Mouse (Mus musculus): ENCODE measurements around the gene Arhgap30.

Gene Arhgap30

DNA sequence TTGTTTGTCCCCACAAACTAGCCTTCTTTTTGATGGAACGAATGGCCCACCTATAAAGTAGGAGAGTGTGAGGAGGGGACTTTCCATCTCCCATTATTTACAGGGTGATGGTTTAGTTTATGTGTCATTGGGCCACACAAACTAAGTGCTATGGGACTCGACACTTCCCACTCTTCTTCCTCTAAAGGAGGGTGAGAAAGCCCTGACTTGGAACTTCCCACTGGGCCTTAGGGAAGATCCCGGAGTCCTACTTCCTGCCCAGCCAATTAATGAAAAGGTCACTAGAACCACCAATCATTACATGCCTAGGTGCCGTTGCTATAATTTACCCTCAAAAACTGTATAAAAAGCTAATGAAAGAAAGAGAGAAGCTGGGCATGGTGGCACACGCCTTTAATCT is 43.4 kb downstream of the Arhgap30 start:
- in situ Hi-C loops (cut with MboI, MseI) = no loop called here

DNA sequence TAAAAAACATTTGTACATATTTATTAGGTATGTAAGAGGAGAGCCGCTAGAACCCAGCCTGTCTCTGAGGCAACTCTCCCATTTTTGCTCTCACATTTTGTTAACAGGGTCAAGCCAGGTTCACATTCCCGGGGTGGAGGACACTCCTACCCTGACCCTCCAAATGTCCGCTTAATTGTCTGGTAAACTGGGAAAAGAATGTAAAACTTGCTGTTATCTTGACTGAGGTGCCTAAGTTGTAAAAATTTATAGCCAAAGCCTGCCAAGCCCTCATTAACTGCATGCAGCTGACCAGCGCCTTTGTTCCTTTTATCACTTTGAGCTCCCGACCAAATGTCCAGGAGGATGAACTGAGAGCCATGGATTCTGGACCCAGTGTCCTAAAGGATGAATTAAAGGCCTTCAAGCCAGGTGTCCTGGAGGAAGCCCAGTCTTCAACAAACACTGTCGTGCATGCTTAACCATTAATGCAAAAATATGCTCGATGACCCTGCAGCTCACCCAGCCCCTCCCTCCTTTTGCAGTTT is 46.6 kb downstream of the Arhgap30 start:
- in situ Hi-C loops (cut with MboI, MseI) = no loop called here

DNA sequence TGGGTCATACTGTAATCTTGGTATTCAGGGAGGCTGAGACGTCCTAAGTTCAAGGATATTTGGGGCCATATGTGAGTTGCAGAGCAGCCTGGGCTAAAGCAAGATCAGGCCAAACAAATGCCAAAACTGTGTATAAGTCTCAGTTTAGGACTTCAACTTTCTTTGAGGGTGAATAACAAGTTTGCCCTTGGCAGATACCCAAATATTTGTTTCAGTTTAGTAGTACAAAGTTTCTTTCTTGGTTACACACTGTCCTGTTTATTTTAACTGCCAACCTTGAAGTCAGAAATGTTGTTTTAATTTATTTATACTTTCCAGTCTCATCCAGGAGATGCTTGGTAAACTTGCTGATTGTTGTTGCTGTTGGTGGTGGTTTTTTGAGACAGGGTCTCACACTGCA is 47.2 kb downstream of the Arhgap30 start:
- in situ Hi-C loops (cut with MboI, MseI) = no loop called here

DNA sequence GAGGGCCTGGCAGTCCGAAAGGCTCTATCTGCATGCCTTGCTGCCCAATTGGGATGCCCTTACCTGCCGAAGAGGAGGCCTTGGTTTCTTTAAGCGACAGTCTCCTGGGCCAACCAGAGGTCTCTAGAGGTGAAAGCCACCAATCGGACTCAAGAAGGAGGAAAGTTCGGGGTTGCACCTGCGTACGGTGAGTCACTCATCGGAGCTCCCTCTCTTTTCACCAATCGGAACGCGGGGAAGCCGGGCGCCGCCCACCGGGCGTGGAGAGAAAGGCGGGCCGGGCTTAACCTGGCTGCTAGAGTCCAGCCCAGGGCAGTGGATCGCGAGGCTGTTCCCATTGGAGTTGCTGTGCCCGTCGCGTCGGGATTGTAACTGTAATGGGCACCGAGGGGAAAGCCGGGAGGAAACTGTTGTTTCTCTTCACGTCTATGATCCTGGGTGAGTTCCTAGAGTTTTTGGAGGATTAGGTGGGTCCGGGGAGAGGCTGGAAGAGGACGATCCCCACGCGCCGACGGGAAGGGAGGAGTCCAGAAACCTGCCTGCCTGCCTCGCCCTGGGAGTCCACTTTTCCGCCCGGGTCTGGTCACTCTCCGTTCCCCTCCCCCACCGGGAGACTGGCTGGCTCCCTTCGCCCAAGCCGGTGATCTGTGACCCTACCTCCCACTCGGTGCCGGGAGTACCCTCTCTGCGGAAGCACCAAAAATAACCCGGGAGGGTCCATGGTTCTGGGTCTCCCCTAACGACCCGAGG is 48.7 kb downstream of the Arhgap30 start, which contains the start of gene F11r:
Gene F11r (plus strand): TSS at position 272 of the 750 bp plus-strand sequence.
- in situ Hi-C loops (cut with MboI, MseI) = no loop called here

DNA sequence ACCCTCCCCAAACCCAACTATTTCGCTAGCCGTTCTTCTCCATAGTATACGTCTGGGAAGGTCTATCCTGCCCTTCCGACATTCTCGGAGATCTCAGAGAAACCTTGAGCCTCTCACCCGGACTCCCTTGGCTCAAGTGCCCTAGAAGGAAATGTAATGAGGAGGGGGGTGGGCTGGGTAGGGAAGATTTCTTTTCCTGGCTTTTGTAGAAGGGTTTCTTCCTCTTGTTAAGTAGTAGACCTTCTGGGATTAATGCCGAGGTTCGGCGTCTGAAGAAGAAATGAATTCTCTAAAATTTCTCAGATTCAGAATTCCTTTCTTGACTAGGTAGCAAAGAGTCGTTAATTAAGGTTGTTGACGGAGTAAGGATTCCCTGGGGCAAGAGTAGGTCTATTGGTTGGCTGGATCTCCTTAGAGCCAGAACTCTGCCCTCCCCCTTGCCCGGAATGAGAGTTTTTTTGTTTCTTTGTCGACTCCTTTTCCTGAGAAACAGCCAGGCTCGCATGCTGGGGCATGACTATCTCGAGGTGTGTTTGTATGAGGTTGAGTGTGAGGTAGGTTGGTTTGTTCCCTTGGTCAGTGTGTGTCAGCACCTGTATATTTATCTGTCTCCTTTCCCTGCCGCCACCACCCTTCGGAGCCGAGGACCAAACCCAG is 49.4 kb downstream of the Arhgap30 start:
- in situ Hi-C loops (cut with MboI, MseI) = no loop called here

DNA sequence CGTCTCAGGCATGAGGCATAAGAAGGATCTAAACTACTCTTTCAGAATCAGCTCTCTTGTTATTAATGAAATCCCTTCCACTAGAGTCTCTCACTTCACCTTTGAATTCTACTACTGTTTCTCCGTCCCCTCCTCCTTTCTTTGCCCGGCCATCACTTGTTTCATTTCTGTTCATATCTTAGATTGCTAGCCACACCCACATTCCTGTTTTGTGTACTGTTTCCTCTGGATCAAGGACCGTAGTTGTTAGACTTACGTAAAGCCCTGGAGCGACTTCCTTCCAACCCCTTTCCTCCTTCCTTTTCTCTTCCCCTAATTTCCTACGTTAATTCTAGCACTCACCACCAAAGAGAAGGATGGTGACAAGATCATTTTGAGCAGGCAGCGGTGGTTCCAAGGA is 50.3 kb downstream of the Arhgap30 start:
- in situ Hi-C loops (cut with MboI, MseI) = no loop called here

DNA sequence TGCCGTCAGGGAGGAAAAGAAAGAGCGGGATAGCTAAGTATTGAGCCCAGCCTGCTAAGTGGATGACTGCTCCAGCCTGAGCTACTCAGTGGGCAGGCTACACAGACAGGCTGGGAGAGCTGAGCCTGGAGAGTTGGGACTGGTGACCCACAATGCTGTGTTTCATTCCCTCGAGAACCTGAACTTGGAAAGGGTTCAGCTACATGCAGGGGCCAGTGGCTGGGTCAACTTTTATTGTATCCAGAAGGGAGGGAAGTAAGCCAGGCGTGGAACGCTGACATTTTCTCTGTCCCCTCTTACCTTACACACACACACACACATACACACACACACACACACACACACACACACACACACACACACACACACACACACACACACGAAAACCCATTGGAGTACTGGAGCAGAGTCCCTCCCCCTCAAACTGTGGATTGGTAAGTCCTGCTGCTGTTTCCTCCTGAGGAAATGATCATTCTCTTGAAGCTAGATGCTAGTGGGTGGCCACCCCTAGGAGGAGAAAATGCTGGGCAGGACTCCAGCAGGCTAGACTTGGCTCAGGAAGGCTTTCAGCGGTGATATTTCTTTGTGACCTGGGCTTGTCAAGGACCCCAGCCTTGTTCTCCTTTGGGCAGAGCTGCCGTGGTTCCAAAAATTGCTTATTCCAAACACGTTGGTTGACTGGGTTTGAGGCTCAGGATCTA is 51.4 kb downstream of the Arhgap30 start:
- in situ Hi-C loops (cut with MboI, MseI) = no loop called here

DNA sequence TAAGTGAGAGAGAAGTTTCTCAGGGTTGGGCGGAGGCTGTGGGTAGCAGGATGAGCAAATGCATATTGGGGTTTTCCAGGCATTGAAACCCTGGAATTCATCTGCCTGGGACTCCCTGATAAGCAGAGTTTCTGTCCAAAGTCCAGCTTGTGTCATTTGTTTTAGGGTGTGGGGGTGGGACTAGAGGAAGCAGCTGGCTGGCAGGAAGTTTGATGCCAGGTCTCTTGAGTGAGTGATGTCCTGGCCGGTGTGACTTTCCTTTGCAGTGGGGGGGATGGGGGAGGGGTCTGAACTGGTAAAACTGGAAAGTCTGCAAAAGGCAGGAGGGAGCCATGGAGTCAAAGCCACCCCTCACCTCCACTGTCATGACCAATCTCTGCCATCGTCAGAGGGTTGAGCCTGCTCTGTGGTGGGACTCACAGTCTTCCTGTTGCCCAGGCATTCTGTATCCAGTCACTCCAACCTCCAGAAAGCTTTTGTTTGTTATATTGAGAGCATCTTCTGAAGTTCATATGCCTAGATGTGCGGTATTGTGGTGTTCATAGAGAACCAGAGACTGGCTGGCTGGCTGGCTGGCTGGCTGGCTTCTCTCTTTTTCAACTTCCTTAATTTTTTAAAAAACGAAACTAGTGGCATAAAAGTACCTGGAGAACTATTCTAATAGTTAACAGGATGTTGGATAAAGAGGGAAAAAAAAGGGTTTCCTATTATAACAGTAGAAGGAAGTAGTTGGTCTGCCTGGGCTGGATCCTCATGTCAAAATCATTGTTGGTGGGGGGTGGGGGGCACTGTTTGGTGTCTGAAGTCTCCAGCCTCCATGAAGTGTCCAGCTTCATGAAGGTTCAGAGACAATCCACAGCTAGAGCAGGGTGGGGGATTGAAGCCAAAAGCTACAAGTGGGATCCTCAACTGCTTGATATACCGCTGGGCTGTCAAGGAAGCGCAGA is 53.0 kb downstream of the Arhgap30 start:
- in situ Hi-C loops (cut with MboI, MseI) = no loop called here

DNA sequence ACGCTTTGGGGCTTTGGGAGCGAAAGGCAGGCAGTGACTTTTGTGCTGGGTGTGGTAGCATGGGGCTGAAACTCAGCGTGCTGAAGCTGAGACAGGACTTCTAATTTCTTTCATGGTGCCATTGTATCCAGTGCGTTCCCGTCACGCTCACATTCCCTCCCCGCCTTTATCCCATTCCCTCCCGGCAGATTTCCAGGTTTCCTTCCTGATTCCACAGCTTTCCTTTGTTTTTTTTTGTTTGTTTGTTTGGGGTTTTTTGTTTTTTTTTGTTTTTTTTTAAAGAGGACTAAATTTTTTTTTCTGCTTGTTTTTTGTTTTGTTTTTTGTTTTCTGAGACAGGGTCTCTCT is 53.6 kb downstream of the Arhgap30 start:
- in situ Hi-C loops (cut with MboI, MseI) = no loop called here

DNA sequence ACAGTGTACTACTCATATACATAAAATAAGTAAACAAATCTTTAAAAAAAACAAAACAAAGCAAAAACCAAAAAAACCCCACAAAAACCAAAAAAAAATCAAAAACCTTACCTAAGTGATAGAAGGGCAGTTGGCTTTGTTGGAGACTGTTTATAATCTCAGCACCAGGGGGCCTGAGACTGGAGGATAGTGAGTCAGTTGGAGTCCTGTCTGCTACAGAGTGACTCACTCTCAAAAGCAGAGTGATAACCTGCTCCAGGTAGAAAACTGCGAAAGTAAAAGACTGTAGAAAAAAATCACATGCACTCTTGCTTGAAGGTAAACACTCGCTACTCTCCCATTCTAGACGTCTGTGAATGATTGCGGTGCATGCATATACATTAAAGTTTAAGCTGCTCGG is 56.3 kb downstream of the Arhgap30 start:
- in situ Hi-C loops (cut with MboI, MseI) = no loop called here

DNA sequence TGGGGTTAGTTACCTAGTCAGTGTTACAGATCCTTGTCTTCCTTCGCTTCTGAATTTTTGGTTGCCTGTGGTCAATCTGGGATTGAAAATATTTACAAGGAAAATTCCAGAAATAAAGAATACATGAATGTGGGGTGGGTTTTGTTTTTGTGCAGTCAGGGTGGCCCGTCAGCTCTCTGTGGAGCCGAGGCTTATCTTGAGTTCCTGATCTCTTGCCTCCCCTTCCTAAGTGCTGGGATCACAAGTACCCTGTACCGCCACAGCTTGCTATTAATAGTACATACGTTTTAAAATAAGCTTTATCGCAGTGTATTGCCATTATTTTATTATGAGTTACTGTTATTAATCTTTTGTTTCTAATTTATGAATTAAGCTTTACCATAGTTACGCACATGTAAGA is 58.1 kb downstream of the Arhgap30 start:
- in situ Hi-C loops (cut with MboI, MseI) = no loop called here

DNA sequence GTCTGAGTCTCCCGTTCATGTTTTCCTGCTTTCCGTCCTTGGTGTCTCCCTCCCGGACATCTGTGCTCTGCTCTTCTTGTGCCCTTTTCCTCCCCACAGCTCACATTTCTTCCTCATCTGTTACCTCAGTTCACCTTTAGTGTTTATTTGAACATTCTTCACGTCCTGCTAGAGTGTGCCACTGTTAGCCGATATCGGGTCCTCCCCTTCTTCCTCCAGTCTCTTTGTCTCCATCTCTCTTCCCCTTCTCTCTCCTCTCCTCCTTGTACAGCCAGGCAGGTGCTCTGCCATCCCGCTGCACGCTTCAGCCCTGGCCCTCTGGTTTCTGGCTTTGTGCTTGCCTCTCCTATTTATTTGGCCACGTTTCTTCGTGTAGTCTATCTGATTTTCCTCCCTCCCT is 58.9 kb downstream of the Arhgap30 start:
- in situ Hi-C loops (cut with MboI, MseI) = no loop called here

DNA sequence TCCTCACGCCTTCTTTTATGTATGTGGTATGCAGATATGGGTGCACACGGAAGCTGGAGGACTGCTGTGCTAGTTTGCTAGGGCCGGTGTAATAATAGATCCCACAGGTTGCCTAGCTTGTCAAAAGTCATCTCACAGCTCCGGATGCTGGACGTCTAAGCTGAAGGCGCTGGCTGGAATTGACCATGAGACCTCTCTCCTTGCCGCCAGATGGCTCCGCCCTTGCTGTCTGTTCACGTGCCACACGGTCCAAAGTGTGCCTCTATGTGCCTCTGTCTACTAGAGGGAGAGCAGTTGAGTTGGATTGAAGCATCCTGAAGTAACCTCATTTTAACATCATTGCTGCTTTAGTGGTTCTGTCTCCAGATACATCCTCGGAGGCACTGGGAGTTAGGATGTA is 61.3 kb downstream of the Arhgap30 start:
- in situ Hi-C loops (cut with MboI, MseI) = no loop called here

DNA sequence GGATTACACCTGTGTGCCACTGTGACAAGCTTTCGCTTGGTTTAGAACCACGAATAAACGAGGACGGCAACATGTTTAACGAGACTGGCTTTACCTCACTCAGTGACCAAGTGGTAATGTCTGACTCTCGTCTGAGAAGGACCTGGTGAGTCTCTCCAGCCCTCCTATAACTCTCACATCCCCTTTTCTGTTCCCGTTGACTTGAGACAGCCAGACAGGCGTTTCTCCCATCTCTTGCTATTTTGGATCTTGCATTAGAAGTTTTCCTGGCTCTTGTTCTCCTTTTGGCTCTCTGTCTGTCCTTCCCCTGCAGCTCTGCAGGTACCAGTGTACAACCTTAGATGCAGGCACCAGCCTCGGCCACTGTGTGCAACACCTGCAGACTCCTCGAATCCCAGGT is 62.2 kb downstream of the Arhgap30 start:
- in situ Hi-C loops (cut with MboI, MseI) = no loop called here

DNA sequence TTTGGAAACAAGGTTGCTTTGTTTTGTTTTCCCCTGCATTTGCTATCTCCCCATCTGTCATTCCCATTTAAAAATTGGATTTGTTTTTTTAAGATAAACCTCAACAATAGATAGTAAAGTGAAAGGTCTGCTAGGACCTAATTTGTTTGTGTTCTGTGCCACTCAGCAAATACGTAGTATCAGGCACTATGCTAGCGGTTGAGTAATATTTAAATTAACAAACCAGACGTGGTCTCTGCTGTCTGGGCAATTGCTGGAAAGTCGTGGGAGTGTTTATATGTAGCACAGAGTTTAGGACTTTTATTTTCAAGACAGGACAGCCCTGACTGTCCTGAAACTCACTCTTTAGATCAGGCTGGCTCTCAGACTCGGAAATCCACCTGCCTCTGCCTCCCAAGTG is 63.8 kb downstream of the Arhgap30 start:
- in situ Hi-C loops (cut with MboI, MseI) = no loop called here

DNA sequence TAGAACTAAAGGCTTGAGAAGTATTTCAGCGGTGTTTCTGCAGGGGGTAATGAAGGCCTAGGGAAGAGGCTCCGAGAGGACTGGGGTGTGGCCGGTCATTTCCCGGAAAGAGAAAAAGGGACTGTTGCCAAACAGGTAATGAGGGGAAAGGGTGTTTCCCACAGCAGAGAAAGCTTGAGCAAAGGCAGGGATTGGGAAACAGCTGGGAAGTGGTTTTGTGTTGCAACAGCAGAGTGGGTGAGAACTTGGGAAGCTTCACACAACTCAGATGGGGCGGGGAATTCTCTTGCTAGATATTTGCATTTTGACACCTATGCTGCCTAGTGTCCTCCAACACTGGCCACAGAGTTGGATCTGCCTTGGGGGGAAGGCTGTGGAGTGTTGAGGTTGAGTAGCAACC is 64.2 kb downstream of the Arhgap30 start:
- in situ Hi-C loops (cut with MboI, MseI) = no loop called here

DNA sequence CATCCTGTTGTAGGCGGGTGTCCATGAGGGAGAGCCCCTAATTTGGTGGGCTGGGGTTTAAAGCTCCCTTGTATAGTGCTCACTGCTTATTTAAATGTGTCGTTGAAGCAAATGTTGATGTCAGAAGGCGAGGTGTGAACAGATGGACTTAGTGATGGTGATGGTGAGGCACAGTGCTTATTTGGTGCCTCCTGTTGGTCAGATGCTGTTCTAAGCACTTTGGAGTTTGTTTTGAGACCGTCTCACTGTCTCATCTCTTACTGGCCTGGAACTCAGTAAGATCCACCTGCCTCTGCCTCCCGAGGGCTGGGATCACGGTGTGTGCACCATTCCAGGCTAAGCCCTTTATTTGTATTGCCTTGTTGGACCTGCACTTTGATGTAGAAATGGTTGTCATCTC is 66.2 kb downstream of the Arhgap30 start:
- in situ Hi-C loops (cut with MboI, MseI) = no loop called here

DNA sequence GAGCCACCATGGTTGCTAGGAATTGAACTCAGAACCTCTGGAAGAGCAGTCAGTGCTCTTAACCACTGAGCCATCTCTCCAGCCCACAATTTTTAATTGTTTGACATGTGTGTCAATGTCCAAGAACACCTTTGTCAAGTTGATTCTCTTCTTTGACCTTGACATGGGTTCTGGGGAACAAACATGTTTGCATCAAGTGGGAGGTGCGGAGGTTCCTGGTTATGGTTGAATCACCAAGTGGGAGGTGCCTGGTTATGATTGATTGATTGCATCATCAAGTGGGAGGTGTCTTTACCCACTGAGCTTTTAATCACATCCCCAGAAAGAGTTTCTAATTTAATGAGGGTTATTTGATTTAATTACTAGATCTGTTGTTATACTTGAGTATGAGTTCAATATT is 68.8 kb downstream of the Arhgap30 start:
- in situ Hi-C loops (cut with MboI, MseI) = no loop called here

DNA sequence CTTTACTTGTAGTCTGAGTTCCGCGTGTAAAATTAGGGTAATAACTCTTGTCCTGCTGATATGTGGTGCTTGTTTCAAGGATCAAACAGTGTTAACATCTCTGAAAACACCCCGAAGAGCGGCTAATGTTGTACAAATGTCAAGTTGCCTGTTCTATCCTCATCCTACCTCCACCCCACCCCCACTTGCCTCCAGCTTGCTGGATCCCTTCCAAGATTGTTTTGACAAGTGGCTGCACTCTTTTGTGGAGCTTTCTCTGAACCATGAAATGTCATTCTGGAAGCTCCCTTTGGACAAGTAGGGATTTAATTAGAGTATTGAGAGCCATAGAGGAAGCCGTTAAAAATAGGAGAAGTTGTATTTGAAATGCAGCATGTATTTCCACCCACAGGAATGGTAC is 71.0 kb downstream of the Arhgap30 start:
- in situ Hi-C loops (cut with MboI, MseI) = no loop called here
